Mouse (Mus musculus) midbrain, embryonic 15.5 days (tissue): ENCODE data around the gene Krt87. TPM values are rescaled to one million over a fixed set of nuclear protein-coding genes. Genes with fewer than 3 reads are reported as not detected.

Experiments used
- ATAC-seq: fragments of 200-750 bp; cut with Nextera tagmentation; replicated peaks from 2 replicates; pipeline ENCODE4 v1.8.0; 2017; ENCODE audit warnings: moderate TSS enrichment
- H3K27ac ChIP-seq: fragments of 300-500 bp; sonication (generic); 2 replicates; pipeline ENCODE4 v1.5.1; 2015; ENCODE audit warnings: mild to moderate bottlenecking, inconsistent platforms
- H3K27me3 ChIP-seq: fragments of 300-500 bp; sonication (generic); replicated peaks from 2 replicates; pipeline ENCODE4 v1.6.1; 2015; ENCODE audit warnings: inconsistent platforms
- H3K36me3 ChIP-seq: fragments of 300-500 bp; sonication (generic); replicated peaks from 2 replicates; pipeline ENCODE4 v1.6.1; 2015; ENCODE audit warnings: inconsistent platforms
- H3K4me1 ChIP-seq: fragments of 300-500 bp; sonication (generic); 2 replicates; pipeline ENCODE4 v1.6.1; 2015; ENCODE audit warnings: inconsistent platforms
- H3K4me2 ChIP-seq: fragments of 300-500 bp; sonication (generic); 2 replicates; pipeline ENCODE4 v1.6.1; 2015; ENCODE audit warnings: inconsistent platforms, mild to moderate bottlenecking, moderate library complexity
- H3K4me3 ChIP-seq: fragments of 300-500 bp; sonication (generic); 2 replicates; pipeline ENCODE4 v1.5.1; 2015; ENCODE audit warnings: mild to moderate bottlenecking, inconsistent platforms
- H3K9ac ChIP-seq: fragments of 300-500 bp; sonication (generic); 2 replicates; pipeline ENCODE4 v1.6.1; 2015; ENCODE audit warnings: mild to moderate bottlenecking, inconsistent platforms
- H3K9me3 ChIP-seq: fragments of 300-500 bp; sonication (generic); 2 replicates; pipeline ENCODE4 v1.6.1; 2016; ENCODE audit warnings: inconsistent platforms
- WGBS: fragments of 180-500 bp; shearing (Covaris S2); methylation state at CpG from one replicate; pipeline ENCODE4 v1.1.7; 2015; ENCODE audit warnings: mixed read lengths; 5-methylcytosine and 5-hydroxymethylcytosine counted together
- polyA plus RNA-seq: library from polyadenylated mRNA; unstranded; fragments of >200 nt; fragmentation: Nextera tagmentation; extraction: Ambion mirVana; gene quantifications from 2 replicates; pipeline ENCODE4 v1.2.1, GENCODE M21; 2015

The Krt87 gene
- polyA plus RNA-seq, 1 experiment from 2014 or later = 0.40 TPM

GRCm38 (mm10) chr15:101384610-101385009 lies 54.0 kb downstream of the Krt87 start:
- Histone ChIP-seq H3K4me2 (no peak overlapping the region), H3K27ac (no peak overlapping the region), H3K27me3 (no peaks in the 10 kb centered on the region), H3K4me3 (no peak overlapping the region), H3K9me3 (no peaks in the 10 kb centered on the region), H3K9ac (no peak overlapping the region), H3K4me1 (no peaks in the 10 kb centered on the region), H3K36me3 (no peaks in the 10 kb centered on the region)
- 89% methylated on average over 7 of the region's 7 CpGs for WGBS
- ATAC-seq = no peak

GRCm38 (mm10) chr15:101382811-101383210 lies 55.8 kb downstream of the Krt87 start:
- Histone ChIP-seq H3K4me3 (no peak overlapping the region), H3K9ac (no peak overlapping the region), H3K9me3 (no peaks in the 10 kb centered on the region), H3K27me3 (no peaks in the 10 kb centered on the region), H3K4me1 (no peaks in the 10 kb centered on the region), H3K27ac (no peak overlapping the region), H3K4me2 (no peak overlapping the region), H3K36me3 (no peaks in the 10 kb centered on the region)
- WGBS = 89% methylated on average over 11 of the region's 11 CpGs
- ATAC-seq = no peak

- H3K4me1 ChIP-seq = no peaks in the 10 kb centered on the region
- 59% methylated on average over 9 of the region's 9 CpGs for WGBS
- no peak for ATAC-seq
- H3K9ac ChIP-seq = no peak overlapping the region
- no peaks in the 10 kb centered on the region for H3K9me3 ChIP-seq
- no peak overlapping the region for H3K4me3 ChIP-seq
- H3K27ac ChIP-seq = no peak overlapping the region
- no peaks in the 10 kb centered on the region for H3K36me3 ChIP-seq
- no peak overlapping the region for H3K4me2 ChIP-seq
- H3K27me3 ChIP-seq = no peaks in the 10 kb centered on the region
These were observed 56.8 kb downstream of the Krt87 start for GRCm38 (mm10) chr15:101381758-101382157.

Other genes with a start within 250 kb of the Krt87 start
- 1.3 and 1.9 TPM in 2 replicates for gene Grasp, start 214.6 kb downstream of the Krt87 start, polyA plus RNA-seq
- gene Nr4a1, start 184.5 kb downstream of the Krt87 start, polyA plus RNA-seq = 4.2 and 4.9 TPM in 2 replicates
- gene Atg101, start 154.5 kb downstream of the Krt87 start, polyA plus RNA-seq = 83.9 and 84.3 TPM in 2 replicates
- gene 6030408B16Rik, start 145.6 kb downstream of the Krt87 start, polyA plus RNA-seq = 0.28 and 0.45 TPM in 2 replicates
- 0.09 and 0.23 TPM in 2 replicates for gene Krt80, start 68.6 kb downstream of the Krt87 start, polyA plus RNA-seq
- 0.52 and 0.62 TPM in 2 replicates for gene Krt7, start 27.8 kb downstream of the Krt87 start, polyA plus RNA-seq
- gene Krt88, start 8.9 kb upstream of the Krt87 start, polyA plus RNA-seq = not detected in 2 replicates
- gene Krt81, start 24.9 kb upstream of the Krt87 start, polyA plus RNA-seq = 0.12 TPM in 1 of 2 replicates, not detected in the other
- gene Krt86, start 34.7 kb upstream of the Krt87 start, polyA plus RNA-seq = 0.17 TPM in 1 of 2 replicates, not detected in the other
- gene Krt83, start 52.7 kb upstream of the Krt87 start, polyA plus RNA-seq = not detected in 2 replicates
- not detected in 2 replicates for gene Gm49425, start 78.5 kb upstream of the Krt87 start, polyA plus RNA-seq
- gene Krt84, start 94.0 kb upstream of the Krt87 start, polyA plus RNA-seq = not detected in 2 replicates
- gene Krt82, start 111.9 kb upstream of the Krt87 start, polyA plus RNA-seq = not detected in 2 replicates
- gene Krt90, start 124.1 kb upstream of the Krt87 start, polyA plus RNA-seq = 0.10 TPM in 1 of 2 replicates, not detected in the other
- gene Krt75, start 135.1 kb upstream of the Krt87 start, polyA plus RNA-seq = 0.08 and 0.17 TPM in 2 replicates
- not detected in 2 replicates for gene Gm5414, start 189.4 kb upstream of the Krt87 start, polyA plus RNA-seq
- not detected in 2 replicates for gene Gm5478, start 208.6 kb upstream of the Krt87 start, polyA plus RNA-seq
- not detected in 2 replicates for gene Krt6b, start 241.5 kb upstream of the Krt87 start, polyA plus RNA-seq